Mouse (Mus musculus) liver, adult 2 months (tissue): ENCODE results near the gene Magi2. TPM values are rescaled to one million over a fixed set of nuclear protein-coding genes. Genes with fewer than 3 reads are reported as not detected.

Experiments used
- DNase-seq: peaks from one replicate; pipeline ENCODE4 v3.0.0-alpha.2; 2011; ENCODE audit warnings: low read depth, low spot score; ENCODE audit errors: extremely low read depth
- H3K27ac ChIP-seq: fragments of 200-500 bp; replicated peaks from 2 replicates; pipeline ENCODE4 v1.5.1; 2012; ENCODE audit warnings: low read depth, mild to moderate bottlenecking, control low read depth, inconsistent platforms, low read length; ENCODE audit not compliant: insufficient read depth
- H3K27me3 ChIP-seq: fragments of 200-500 bp; 2 replicates; pipeline ENCODE4 v1.6.1; 2012; ENCODE audit warnings: mild to moderate bottlenecking, moderate library complexity, low read length, inconsistent platforms; ENCODE audit not compliant: control insufficient read depth, insufficient read depth
- H3K36me3 ChIP-seq: fragments of 200-500 bp; 2 replicates; pipeline ENCODE4 v1.6.1; 2012; ENCODE audit warnings: low read length, inconsistent platforms; ENCODE audit not compliant: control insufficient read depth, insufficient read depth
- H3K4me1 ChIP-seq: fragments of 200-500 bp; 2 replicates; pipeline ENCODE4 v1.6.1; 2011; ENCODE audit warnings: low read length; ENCODE audit not compliant: control insufficient read depth, insufficient read depth
- H3K4me3 ChIP-seq: fragments of 200-500 bp; 2 replicates; pipeline ENCODE4 v1.5.1; 2011; ENCODE audit warnings: low read depth, mild to moderate bottlenecking, control low read depth, low read length, moderate library complexity; ENCODE audit not compliant: insufficient read depth
- H3K79me2 ChIP-seq: fragments of 200-500 bp; 2 replicates; pipeline ENCODE4 v1.6.1; 2012; ENCODE audit warnings: inconsistent platforms, mild to moderate bottlenecking, low read length, moderate library complexity; ENCODE audit not compliant: control insufficient read depth, insufficient read depth
- H3K9ac ChIP-seq: fragments of 200-500 bp; 2 replicates; pipeline ENCODE4 v1.6.1; 2012; ENCODE audit warnings: low read depth, mild to moderate bottlenecking, control low read depth, inconsistent platforms, low read length
- CTCF ChIP-seq: fragments of 200-500 bp; IDR thresholded peaks from 2 replicates; pipeline ENCODE4 v1.5.1; 2011; ENCODE audit warnings: low read depth, low read length, control low read depth
- POLR2A ChIP-seq: fragments of 200-500 bp; IDR thresholded peaks from 2 replicates; pipeline ENCODE4 v1.6.1; 2011; ENCODE audit warnings: low read length, control low read depth; ENCODE audit not compliant: insufficient read depth; ENCODE audit errors: extremely low read depth
- WGBS: fragments of 180-500 bp; shearing (Covaris S2); methylation state at CpG from one replicate; pipeline ENCODE4 v1.1.7; 2018; 5-methylcytosine and 5-hydroxymethylcytosine counted together
- polyA plus RNA-seq: library from polyadenylated mRNA; depleted of rRNA; stranded (reverse); fragments of >200 nt; gene quantifications from 2 replicates; pipeline ENCODE4 v1.2.3, GENCODE M21; 2012
- total RNA-seq: library from RNA; depleted of rRNA; stranded (reverse); fragments of >200 nt; gene quantifications from 2 replicates; pipeline ENCODE4 v1.2.3, GENCODE M21; 2014

Gene Magi2
- total and polyA plus RNA-seq, 2 experiments = 0.06 to 0.18 TPM

- no peaks in the 10 kb centered on the region for H3K27me3 ChIP-seq
- TF ChIP-seq POLR2A (no peak), CTCF (no peak)
- DNase-seq = no peak
- no peaks in the 10 kb centered on the region for H3K4me1 ChIP-seq
- H3K79me2 ChIP-seq = no peaks in the 10 kb centered on the region
- H3K4me3 ChIP-seq = no peak overlapping the region
- no peak overlapping the region for H3K27ac ChIP-seq
- 83% methylated on average over 5 of the region's 5 CpGs for WGBS
- no peak overlapping the region for H3K9ac ChIP-seq
- no peaks in the 10 kb centered on the region for H3K36me3 ChIP-seq
These were observed 1177.7 kb downstream of the Magi2 start for GRCm38 (mm10) chr5:20404533-20404932.

GRCm38 (mm10) chr5:20406626-20407025 is 1179.8 kb downstream of the Magi2 start:
- WGBS = 77% methylated on average over 4 of the region's 4 CpGs
- no peak overlapping the region for H3K9ac ChIP-seq
- H3K27me3 ChIP-seq = no peaks in the 10 kb centered on the region
- TF ChIP-seq CTCF (no peak), POLR2A (no peak)
- H3K4me1 ChIP-seq = no peaks in the 10 kb centered on the region
- DNase-seq = no peak
- no peak overlapping the region for H3K4me3 ChIP-seq
- no peaks in the 10 kb centered on the region for H3K36me3 ChIP-seq
- no peaks in the 10 kb centered on the region for H3K79me2 ChIP-seq
- H3K27ac ChIP-seq = no peak overlapping the region

- Histone ChIP-seq H3K4me1 (no peaks in the 10 kb centered on the region), H3K27me3 (no peaks in the 10 kb centered on the region), H3K79me2 (no peaks in the 10 kb centered on the region), H3K4me3 (no peak overlapping the region), H3K9ac (no peak overlapping the region), H3K36me3 (no peaks in the 10 kb centered on the region), H3K27ac (no peak overlapping the region)
- no peak for TF ChIP-seq CTCF
- no peak for TF ChIP-seq POLR2A
- no peak for DNase-seq
These were observed 1188.5 kb downstream of the Magi2 start for GRCm38 (mm10) chr5:20415320-20415719.

GRCm38 (mm10) chr5:20417348-20417747 is 1190.5 kb downstream of the Magi2 start:
- no peaks in the 10 kb centered on the region for H3K4me1 ChIP-seq
- no peaks in the 10 kb centered on the region for H3K36me3 ChIP-seq
- no peaks in the 10 kb centered on the region for H3K79me2 ChIP-seq
- H3K9ac ChIP-seq = no peak overlapping the region
- TF ChIP-seq POLR2A = no peak
- TF ChIP-seq CTCF = no peak
- DNase-seq = no peak
- no peak overlapping the region for H3K4me3 ChIP-seq
- H3K27me3 ChIP-seq = no peaks in the 10 kb centered on the region
- H3K27ac ChIP-seq = no peak overlapping the region

- TF ChIP-seq CTCF = no peak
- Histone ChIP-seq H3K4me3 (no peak overlapping the region), H3K36me3 (no peaks in the 10 kb centered on the region), H3K9ac (no peak overlapping the region), H3K79me2 (no peaks in the 10 kb centered on the region), H3K4me1 (no peaks in the 10 kb centered on the region), H3K27ac (no peak overlapping the region), H3K27me3 (no peaks in the 10 kb centered on the region)
- no peak for DNase-seq
- WGBS = 61% methylated on average over 9 of the region's 9 CpGs
These were observed 1205.4 kb downstream of the Magi2 start for GRCm38 (mm10) chr5:20432148-20432813.

- Histone ChIP-seq H3K79me2 (no peaks in the 10 kb centered on the region), H3K4me1 (no peaks in the 10 kb centered on the region), H3K27ac (no peak overlapping the region), H3K4me3 (no peak overlapping the region), H3K9ac (no peak overlapping the region), H3K36me3 (no peaks in the 10 kb centered on the region), H3K27me3 (no peaks in the 10 kb centered on the region)
- WGBS = 57% methylated on average over 4 of the region's 4 CpGs
- TF ChIP-seq CTCF = no peak
- TF ChIP-seq POLR2A = no peak
- no peak for DNase-seq
These were observed 1219.8 kb downstream of the Magi2 start for GRCm38 (mm10) chr5:20446471-20447174.
